Mouse (Mus musculus): ENCODE results near the gene Sohlh1. TPM values are rescaled to one million over a fixed set of nuclear protein-coding genes. Genes with fewer than 3 reads are reported as not detected.
"Not testable (repeated sequence)": the region's sequence is repeated elsewhere in the genome, so short reads cannot be mapped to it uniquely, and the experiment has no call there.

The Sohlh1 gene
- total and polyA plus RNA-seq, 3 experiments, result not detected

DNA sequence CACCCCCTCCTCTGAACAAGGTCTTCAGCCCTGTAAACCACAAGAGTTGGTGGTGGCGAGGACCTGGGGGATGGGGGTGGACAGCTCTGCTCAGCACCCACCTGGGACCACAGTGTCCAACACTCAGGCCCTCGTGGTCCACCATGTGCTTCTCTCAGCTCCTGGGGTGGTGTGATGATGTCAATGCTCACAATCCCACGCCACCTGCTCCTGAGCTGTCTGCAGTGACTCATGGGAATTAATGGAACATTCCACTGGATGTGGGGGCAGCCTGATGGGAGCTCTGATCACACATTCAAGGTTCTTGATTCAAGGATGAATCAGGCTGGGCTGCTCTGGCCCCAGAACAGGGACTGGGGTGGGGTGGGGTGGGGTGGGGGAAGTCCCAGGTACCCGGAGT is 4.9 kb downstream of the Sohlh1 start:
- peak; percentile 67 for DNase-seq

DNA sequence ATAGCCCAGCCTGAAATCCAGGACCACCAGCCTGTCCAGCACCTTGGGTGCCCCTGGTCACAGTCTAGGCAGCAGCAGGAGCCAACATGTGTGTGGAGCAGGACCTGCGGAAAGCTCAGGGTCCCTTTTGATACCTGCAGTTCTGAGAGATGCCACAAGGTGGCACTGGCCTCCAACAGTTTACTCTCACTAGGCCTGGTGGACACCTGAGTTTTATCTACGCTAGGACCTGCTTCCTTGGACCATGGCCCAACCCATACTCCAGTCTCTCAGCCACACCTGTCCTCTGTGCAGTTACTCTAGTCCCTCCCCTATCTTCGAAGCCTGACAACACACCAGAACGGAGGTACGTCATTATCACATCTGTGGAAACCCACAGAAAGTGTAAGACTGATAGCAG is 10.8 kb downstream of the Sohlh1 start:
- peak; percentile 70 for DNase-seq

DNA sequence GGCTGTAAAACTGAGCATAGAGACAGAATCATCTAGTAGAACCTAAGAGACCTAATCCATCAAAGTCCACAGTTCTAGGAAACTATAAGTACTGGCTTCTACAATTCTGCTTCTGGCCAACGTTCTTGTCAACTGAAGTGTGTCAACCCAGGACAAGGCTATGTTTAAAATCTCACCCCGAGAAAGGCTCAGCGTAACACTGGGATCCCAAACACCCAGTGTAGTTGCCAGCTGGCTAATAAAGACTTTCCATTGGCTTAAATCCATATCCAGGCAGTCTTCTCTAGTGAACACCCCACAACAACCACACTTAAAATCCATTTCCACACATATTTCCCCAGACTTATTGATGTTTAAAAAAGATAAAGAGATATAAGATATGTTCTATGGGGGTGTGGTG is 16.3 kb downstream of the Sohlh1 start:
- no peak for DNase-seq

DNA sequence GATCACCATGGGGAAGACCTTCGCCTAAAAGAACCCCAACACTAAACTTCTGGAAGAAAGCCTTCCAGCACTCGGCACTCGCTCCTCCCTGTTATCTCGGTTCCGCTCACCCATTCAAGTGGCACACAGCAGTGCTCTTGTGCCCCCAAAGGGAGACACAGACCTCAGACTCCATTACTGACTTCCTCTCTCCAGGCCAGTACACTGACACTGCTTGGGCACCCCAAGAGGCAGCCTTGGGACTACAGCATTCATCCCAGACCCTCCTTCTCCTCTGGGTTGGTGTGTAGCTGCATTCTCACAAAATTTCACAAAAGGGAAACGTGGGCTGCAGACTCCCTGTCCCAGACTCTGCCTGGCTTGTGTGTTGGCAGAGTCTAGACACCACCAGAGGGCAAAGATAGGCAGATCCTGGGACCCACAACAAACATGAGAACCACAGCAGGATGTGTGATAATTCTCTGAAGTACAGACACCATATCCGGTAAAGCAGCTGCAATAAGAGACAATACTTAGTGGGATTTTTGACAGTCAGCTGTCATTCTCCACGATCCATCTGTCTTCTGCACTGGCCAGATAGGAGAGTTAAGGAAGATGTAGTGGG is 18.6 kb downstream of the Sohlh1 start:
- DNase-seq, result no peak

DNA sequence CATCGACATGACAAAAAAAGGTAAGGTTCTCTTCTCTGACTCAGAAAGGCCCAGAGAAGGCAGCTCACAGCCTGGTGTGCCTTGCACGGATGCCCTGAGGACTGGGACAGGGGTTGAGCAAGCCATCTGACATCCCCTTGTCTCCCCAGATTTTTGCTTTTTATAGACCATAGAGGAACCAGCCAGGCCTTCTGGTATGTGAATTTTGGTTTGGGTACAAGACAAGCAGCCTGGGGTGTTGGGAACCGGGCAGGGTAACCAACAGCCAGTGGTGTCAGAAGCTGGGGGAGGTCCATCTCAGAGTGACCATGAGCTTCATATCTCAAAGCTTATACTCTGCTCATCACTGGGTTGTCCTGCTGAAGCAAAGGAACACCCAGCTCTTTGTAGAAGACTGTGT is 22.3 kb downstream of the Sohlh1 start:
- DNase-seq, result no peak

DNA sequence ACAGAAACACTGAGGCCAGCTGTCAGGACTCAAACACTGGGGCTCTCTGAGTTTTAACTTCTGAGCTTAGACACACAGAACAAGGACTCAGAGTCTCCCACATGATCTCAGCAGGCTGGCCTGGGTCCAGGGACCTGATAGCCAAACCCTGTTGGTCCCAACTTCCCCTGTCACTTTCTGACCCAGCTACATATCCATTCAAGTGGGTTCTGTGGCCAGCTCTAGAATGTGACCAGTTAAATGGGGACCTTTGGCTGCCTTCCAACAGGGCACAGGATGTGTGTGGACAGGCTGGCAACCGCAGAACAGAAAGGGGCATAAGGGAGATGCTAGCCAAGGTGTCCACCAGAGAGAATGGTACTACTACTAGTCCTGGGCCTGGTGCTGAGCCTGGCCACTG is 24.2 kb downstream of the Sohlh1 start, which contains the start of gene Lcn9:
Gene Lcn9, plus strand, starts transcription at position 348 of the 400 bp plus-strand sequence.
- DNase-seq, result no peak

DNA sequence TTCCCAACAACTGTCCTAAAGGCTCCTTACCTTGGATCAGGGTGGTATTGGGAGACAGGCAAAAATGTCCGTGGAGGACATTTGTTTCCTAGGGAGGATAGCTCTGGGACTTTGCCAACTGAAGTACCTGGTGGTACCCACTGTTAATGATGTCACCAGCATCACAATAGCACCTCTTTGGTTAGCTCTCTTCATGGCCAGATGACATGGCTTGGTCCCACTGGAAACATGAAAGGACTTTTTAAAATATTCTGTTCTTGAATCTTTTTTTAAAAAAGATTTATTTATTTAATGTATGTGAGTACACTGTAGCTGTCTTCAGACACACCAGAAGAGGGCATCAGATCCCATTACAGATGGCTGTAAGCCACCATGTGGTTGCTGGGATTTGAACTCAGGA is 31.3 kb downstream of the Sohlh1 start, which contains the start of gene Glt6d1:
Gene Glt6d1, minus strand, starts transcription at position 101 of the 400 bp plus-strand sequence.
- DNase-seq, result not testable (repeated sequence)

DNA sequence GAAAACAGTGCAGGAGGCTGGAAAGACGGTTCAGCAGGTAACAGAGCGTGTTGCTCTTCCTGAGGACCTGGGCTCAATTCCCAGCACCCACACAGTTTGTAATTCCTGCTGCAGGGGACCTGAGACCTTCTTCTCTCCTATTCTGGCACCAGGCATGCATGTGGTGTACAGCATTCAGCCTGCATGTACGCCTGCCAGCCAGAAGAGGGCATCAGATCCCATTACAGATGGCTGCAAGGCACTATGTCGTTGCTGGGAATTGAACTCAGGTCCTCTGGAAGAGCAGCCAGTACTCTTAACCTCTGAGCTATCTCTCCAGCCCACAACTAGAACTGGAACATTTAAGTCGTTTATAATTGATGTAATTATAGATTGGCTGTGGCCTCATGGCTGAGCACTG is 33.7 kb downstream of the Sohlh1 start:
- no peak for DNase-seq

DNA sequence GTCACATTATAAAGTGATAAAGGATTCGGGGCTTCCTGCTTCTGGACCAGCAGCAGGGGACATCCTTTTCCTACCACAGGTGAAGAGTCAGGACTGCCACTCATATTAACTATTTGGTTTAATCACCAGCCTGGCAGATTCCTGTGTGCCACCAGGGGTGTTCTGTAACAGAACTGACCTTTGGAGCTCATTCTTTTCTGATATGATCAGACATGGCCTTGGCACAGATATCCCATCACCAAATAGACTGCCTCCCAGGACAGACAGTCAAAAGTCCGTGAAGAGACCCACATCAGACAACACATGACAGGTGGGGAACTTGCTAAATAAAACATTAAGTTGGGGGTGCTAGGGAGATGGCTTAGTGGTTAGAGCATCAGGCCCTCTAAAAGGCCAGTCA is 35.3 kb downstream of the Sohlh1 start:
- peak; percentile 51 for DNase-seq

DNA sequence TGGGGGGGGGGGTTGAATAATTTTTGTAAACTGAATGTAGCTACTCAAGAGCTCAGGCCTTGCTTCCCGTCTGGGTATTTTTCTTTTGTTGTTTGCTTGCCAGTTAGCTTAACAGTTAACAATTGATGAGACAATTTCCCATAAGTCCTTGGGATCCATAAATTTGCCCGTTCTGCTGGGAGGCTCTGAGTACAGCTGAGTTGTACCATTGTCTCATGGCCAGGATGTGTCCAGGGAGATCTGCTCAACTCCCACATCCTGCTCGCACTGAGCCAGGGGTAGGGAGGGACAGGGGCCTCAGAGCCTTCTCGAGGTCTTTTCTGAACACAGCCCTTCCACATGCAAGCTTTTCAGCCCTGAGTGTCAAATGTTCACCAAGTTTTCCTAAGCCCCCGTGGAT is 49.0 kb downstream of the Sohlh1 start:
- no peak for DNase-seq

DNA sequence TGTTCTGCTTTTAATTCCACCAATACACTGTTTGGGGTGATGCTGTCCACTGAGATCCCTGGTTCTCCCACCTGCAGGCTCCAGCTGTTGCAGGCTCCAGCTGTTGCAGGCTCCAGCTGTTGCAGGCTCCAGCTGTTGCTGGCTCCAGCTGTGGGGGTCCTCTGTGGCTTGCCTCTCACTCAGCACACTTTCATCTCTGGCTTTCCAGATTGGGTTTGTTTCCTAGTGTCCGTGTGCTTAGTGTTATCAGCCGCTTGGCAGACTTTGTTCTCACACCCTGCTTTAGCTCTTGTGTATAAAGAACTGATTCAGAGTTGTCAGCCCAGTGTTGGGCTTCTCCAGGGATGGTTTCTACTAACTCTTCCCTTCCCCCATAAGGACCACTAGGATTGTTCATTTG is 49.4 kb downstream of the Sohlh1 start:
- DNase-seq, result no peak

Other genes with a start within 250 kb of the Sohlh1 start
- 10 to 100 TPM; 86.4 to 96.9 TPM for gene Rabl6, start 238.7 kb downstream of the Sohlh1 start, total RNA-seq (2021)
- gene Rabl6, start 238.7 kb downstream of the Sohlh1 start, polyA plus RNA-seq (2012; rRNA removed), result 139 and 150 TPM in 2 replicates
- not detected for gene Ccdc183, start 229.6 kb downstream of the Sohlh1 start, total RNA-seq (2021)
- gene Ccdc183, start 229.6 kb downstream of the Sohlh1 start, polyA plus RNA-seq (2012; rRNA removed), result not detected in 2 replicates
- gene Tmem141, start 225.2 kb downstream of the Sohlh1 start, total RNA-seq (2021), result 10 to 100 TPM; 23.2 to 35.5 TPM
- 27.1 and 27.9 TPM in 2 replicates for gene Tmem141, start 225.2 kb downstream of the Sohlh1 start, polyA plus RNA-seq (2012; rRNA removed)
- gene Fcna, start 219.2 kb downstream of the Sohlh1 start, total RNA-seq (2021), result 10 to 100 TPM in 1 of 2 experiments, 1 to 10 TPM in 1; 4.6 to 10.1 TPM
- 2.4 and 4.4 TPM in 2 replicates for gene Fcna, start 219.2 kb downstream of the Sohlh1 start, polyA plus RNA-seq (2012; rRNA removed)
- gene Lcn8, start 194.1 kb downstream of the Sohlh1 start, total RNA-seq (2021), result not detected
- not detected in 2 replicates for gene Lcn8, start 194.1 kb downstream of the Sohlh1 start, polyA plus RNA-seq (2012; rRNA removed)
- gene Lcn5, start 189.3 kb downstream of the Sohlh1 start, total RNA-seq (2021), result not detected
- gene Lcn5, start 189.3 kb downstream of the Sohlh1 start, polyA plus RNA-seq (2012; rRNA removed), result not detected in 2 replicates
- not detected for gene Lcn6, start 170.5 kb downstream of the Sohlh1 start, total RNA-seq (2021)
- gene Lcn6, start 170.5 kb downstream of the Sohlh1 start, polyA plus RNA-seq (2012; rRNA removed), result not detected in 2 replicates
- not detected for gene Lcn10, start 164.5 kb downstream of the Sohlh1 start, total RNA-seq (2021)
- not detected in 2 replicates for gene Lcn10, start 164.5 kb downstream of the Sohlh1 start, polyA plus RNA-seq (2012; rRNA removed)
- 1 to 10 TPM in 1 of 2 experiments, under 1 TPM in 1; 0.41 to 1.8 TPM for gene Obp2a, start 147.2 kb downstream of the Sohlh1 start, total RNA-seq (2021)
- gene Obp2a, start 147.2 kb downstream of the Sohlh1 start, polyA plus RNA-seq (2012; rRNA removed), result 4.8 and 6.2 TPM in 2 replicates
- gene Bmyc, start 140.5 kb downstream of the Sohlh1 start, total RNA-seq (2021), result 10 to 100 TPM; 36.7 to 46.1 TPM
- gene Bmyc, start 140.5 kb downstream of the Sohlh1 start, polyA plus RNA-seq (2012; rRNA removed), result 134 and 139 TPM in 2 replicates
- gene Obp2b, start 110.2 kb downstream of the Sohlh1 start, total RNA-seq (2021), result not detected
- not detected in 2 replicates for gene Obp2b, start 110.2 kb downstream of the Sohlh1 start, polyA plus RNA-seq (2012; rRNA removed)
- not detected for gene Lcn3, start 81.7 kb downstream of the Sohlh1 start, total RNA-seq (2021)
- gene Lcn3, start 81.7 kb downstream of the Sohlh1 start, polyA plus RNA-seq (2012; rRNA removed), result not detected in 2 replicates
- gene Lcn11, start 70.2 kb downstream of the Sohlh1 start, total RNA-seq (2021), result not detected
- gene Lcn11, start 70.2 kb downstream of the Sohlh1 start, polyA plus RNA-seq (2012; rRNA removed), result not detected in 2 replicates
- gene Gm13539, start 65.0 kb downstream of the Sohlh1 start, total RNA-seq (2021), result not detected
- gene Gm13539, start 65.0 kb downstream of the Sohlh1 start, polyA plus RNA-seq (2012; rRNA removed), result not detected in 2 replicates
- not detected for gene Glt6d1, start 31.4 kb downstream of the Sohlh1 start, total RNA-seq (2021)
- not detected in 2 replicates for gene Glt6d1, start 31.4 kb downstream of the Sohlh1 start, polyA plus RNA-seq (2012; rRNA removed)
- gene Lcn9, start 24.1 kb downstream of the Sohlh1 start, total RNA-seq (2021), result not detected
- gene Lcn9, start 24.1 kb downstream of the Sohlh1 start, polyA plus RNA-seq (2012; rRNA removed), result not detected in 2 replicates
- gene Kcnt1, start 16.5 kb upstream of the Sohlh1 start, total RNA-seq (2021), result 1 to 10 TPM; 1.9 to 2.9 TPM
- gene Kcnt1, start 16.5 kb upstream of the Sohlh1 start, polyA plus RNA-seq (2012; rRNA removed), result 11.8 and 21.4 TPM in 2 replicates
- gene Camsap1, start 136.0 kb upstream of the Sohlh1 start, total RNA-seq (2021), result 10 to 100 TPM; 31.4 to 32.6 TPM
- gene Camsap1, start 136.0 kb upstream of the Sohlh1 start, polyA plus RNA-seq (2012; rRNA removed), result 3.9 and 5.5 TPM in 2 replicates
- 10 to 100 TPM; 32.9 to 40.0 TPM for gene Ubac1, start 174.5 kb upstream of the Sohlh1 start, total RNA-seq (2021)
- 37.8 and 42.3 TPM in 2 replicates for gene Ubac1, start 174.5 kb upstream of the Sohlh1 start, polyA plus RNA-seq (2012; rRNA removed)

Measured in adrenal gland, adult 2 months (tissue).